Mouse (Mus musculus): ENCODE results near the gene Ncf4. TPM values are rescaled to one million over a fixed set of nuclear protein-coding genes. Genes with fewer than 3 reads are reported as not detected.
"Not testable (repeated sequence)": the region's sequence is repeated elsewhere in the genome, so short reads cannot be mapped to it uniquely, and the experiment has no call there.

Ncf4 gene
- polyA plus RNA-seq, 1 experiment from 2014 or later, result 6.9 TPM

DNA sequence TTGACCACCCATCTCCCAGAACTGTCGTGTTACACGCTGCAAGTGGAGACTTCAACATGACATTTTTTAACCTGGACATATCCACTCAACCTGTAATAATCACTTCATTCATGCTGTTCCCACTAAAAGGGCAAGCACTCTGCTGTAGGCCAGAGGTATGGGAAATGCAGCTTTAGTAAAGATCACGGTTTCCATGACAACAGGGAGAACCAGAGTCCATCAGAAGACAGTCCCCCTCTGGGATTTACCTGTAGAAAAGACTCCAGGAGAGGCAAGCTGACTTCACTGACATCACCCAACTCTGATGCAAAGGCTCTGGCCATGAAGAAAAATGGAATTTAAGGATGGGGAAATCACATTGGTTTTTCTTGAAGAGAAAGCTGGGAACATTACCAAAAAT lies 18.7 kb downstream of the Ncf4 start:
- ATAC-seq (ENCODE audit: low FRiP score), result no peak

DNA sequence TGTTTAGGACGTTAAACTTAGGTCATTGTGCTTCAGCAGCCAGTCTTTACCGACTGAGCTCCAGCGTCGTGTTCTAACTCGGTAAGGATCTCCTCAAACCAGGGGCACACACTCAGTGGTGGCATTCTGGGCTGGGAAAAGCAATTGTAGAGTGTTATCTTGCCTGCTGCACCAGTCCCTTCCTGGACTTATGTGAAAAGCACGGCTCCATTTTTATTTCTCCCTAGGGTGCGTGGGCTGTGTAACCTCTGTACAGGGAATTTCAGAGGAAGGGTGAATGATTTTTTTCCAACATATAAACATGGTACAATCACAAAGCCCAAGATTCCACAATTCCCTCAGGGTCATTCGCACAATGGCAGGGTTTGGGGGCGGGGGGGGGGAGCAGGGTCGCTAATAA lies 22.8 kb downstream of the Ncf4 start:
- Histone ChIP-seq H3K36me3 (ENCODE audit: control insufficient read depth, insufficient read depth, low read length) (no peaks in the 10 kb centered on the region), H3K9ac (ENCODE audit: low read depth, low read length) (no peak overlapping the region), H3K4me1 (replicated peaks; ENCODE audit: control insufficient read depth, insufficient read depth, low read length) (no peaks in the 10 kb centered on the region), H3K27me3 (ENCODE audit: control insufficient read depth, insufficient read depth, low read length) (no peaks in the 10 kb centered on the region), H3K4me3 (ENCODE audit: low read depth, low read length) (no peak overlapping the region), H3K4me2 (replicated peaks; ENCODE audit: low read depth, low read length) (no peak overlapping the region), H3K27ac (ENCODE audit: low read depth, low read length) (no peak overlapping the region), H3K9me3 (ENCODE audit: control insufficient read depth, low read length) (no peaks in the 10 kb centered on the region)
- 87% methylated on average over 10 of the region's 10 CpGs for WGBS
- no peak for DNase-seq (ENCODE audit: low spot score)
- ATAC-seq (ENCODE audit: low FRiP score), result no peak

More for the DNA sequence above, 18.7 kb downstream of the Ncf4 start:
- DNase-seq (ENCODE audit: low spot score), result no peak
- no peaks in the 10 kb centered on the region for H3K36me3 ChIP-seq (ENCODE audit: control insufficient read depth, insufficient read depth, low read length)
- no peak overlapping the region for H3K4me2 ChIP-seq (replicated peaks; ENCODE audit: low read depth, low read length)
- H3K27ac ChIP-seq (ENCODE audit: low read depth, low read length), result no peak overlapping the region
- H3K27me3 ChIP-seq (ENCODE audit: control insufficient read depth, insufficient read depth, low read length), result no peaks in the 10 kb centered on the region
- H3K4me1 ChIP-seq (replicated peaks; ENCODE audit: control insufficient read depth, insufficient read depth, low read length), result no peaks in the 10 kb centered on the region
- 82% methylated on average over 3 of the region's 3 CpGs for WGBS
- no peaks in the 10 kb centered on the region for H3K9me3 ChIP-seq (ENCODE audit: control insufficient read depth, low read length)
- H3K4me3 ChIP-seq (ENCODE audit: low read depth, low read length), result no peak overlapping the region
- H3K9ac ChIP-seq (ENCODE audit: low read depth, low read length), result no peak overlapping the region

DNA sequence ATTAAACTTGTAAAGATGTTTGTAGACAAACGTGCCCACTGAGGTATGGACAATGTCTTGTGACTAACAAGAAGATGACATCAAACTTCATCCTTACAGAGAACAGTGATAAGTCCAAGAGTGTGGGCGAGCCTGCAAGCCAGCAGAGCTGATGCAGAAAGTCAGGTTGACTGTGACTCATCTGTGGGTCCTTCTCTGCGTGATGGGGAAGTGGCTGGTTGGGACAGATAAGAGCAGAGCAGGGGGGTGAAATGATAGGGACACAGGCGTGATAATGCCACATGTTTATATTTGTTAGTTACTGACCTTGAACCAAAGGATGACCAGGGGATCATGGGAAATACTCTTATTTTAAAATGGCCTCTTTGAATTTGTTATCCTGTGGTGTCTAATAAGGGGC lies 23.3 kb downstream of the Ncf4 start:
- no peak for ATAC-seq (ENCODE audit: low FRiP score)
- no peak for DNase-seq (ENCODE audit: low spot score)
- no peak overlapping the region for H3K27ac ChIP-seq (ENCODE audit: low read depth, low read length)
- no peak overlapping the region for H3K4me2 ChIP-seq (replicated peaks; ENCODE audit: low read depth, low read length)
- H3K9me3 ChIP-seq (ENCODE audit: control insufficient read depth, low read length), result no peaks in the 10 kb centered on the region
- H3K4me3 ChIP-seq (ENCODE audit: low read depth, low read length), result no peak overlapping the region
- H3K36me3 ChIP-seq (ENCODE audit: control insufficient read depth, insufficient read depth, low read length), result no peaks in the 10 kb centered on the region
- H3K27me3 ChIP-seq (ENCODE audit: control insufficient read depth, insufficient read depth, low read length), result no peaks in the 10 kb centered on the region
- no peaks in the 10 kb centered on the region for H3K4me1 ChIP-seq (replicated peaks; ENCODE audit: control insufficient read depth, insufficient read depth, low read length)
- 86% methylated on average over 4 of the region's 4 CpGs for WGBS
- H3K9ac ChIP-seq (ENCODE audit: low read depth, low read length), result no peak overlapping the region

DNA sequence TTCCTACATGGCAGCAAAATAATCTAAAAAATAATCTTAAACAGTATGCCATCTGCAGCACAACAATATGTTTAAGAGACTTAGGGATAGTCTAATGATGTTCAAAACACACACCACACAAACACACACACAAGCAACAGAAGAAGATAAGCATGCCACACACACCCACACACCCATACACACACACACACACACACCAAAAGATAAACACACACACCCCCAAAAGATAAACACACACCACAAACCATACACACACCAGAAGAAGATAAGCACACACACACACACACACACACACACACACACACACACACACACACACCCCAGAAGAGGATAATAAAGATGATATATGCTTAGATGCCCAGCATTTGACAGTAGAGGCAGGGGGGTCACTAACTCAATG lies 26.6 kb downstream of the Ncf4 start:
- Histone ChIP-seq H3K4me3 (ENCODE audit: low read depth, low read length) (no peak overlapping the region), H3K27me3 (ENCODE audit: control insufficient read depth, insufficient read depth, low read length) (no peaks in the 10 kb centered on the region), H3K36me3 (ENCODE audit: control insufficient read depth, insufficient read depth, low read length) (no peaks in the 10 kb centered on the region), H3K9me3 (ENCODE audit: control insufficient read depth, low read length) (no peaks in the 10 kb centered on the region), H3K4me2 (replicated peaks; ENCODE audit: low read depth, low read length) (no peak overlapping the region), H3K4me1 (replicated peaks; ENCODE audit: control insufficient read depth, insufficient read depth, low read length) (no peaks in the 10 kb centered on the region), H3K27ac (ENCODE audit: low read depth, low read length) (no peak overlapping the region), H3K9ac (ENCODE audit: low read depth, low read length) (no peak overlapping the region)
- DNase-seq (ENCODE audit: low spot score) (no peak), ATAC-seq (ENCODE audit: low FRiP score) (no peak)

DNA sequence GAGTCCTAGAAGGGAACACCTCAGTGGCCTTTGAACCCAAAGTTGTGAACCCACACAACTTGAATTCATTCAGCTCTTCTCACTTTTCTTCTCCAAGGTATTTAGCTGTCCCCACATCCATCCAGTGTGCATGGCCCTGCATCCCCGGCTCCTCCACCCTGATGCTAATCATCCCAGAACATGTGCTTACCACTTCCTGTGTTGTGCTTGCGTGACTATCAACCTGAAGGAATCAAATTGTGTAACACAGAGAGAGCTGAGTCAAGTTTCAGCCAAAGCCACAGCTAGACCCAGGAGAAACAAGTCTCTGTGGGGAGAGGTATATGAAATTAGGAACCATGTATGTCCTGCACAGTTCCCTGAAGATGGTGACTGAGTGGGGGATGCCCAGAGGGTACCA lies 33.7 kb downstream of the Ncf4 start:
- no peak overlapping the region for H3K4me3 ChIP-seq (ENCODE audit: low read depth, low read length)
- no peak for DNase-seq (ENCODE audit: low spot score)
- no peak overlapping the region for H3K27ac ChIP-seq (ENCODE audit: low read depth, low read length)
- no peaks in the 10 kb centered on the region for H3K36me3 ChIP-seq (ENCODE audit: control insufficient read depth, insufficient read depth, low read length)
- no peak overlapping the region for H3K4me2 ChIP-seq (replicated peaks; ENCODE audit: low read depth, low read length)
- no peaks in the 10 kb centered on the region for H3K27me3 ChIP-seq (ENCODE audit: control insufficient read depth, insufficient read depth, low read length)
- H3K9ac ChIP-seq (ENCODE audit: low read depth, low read length), result no peak overlapping the region
- no peaks in the 10 kb centered on the region for H3K9me3 ChIP-seq (ENCODE audit: control insufficient read depth, low read length)
- no peaks in the 10 kb centered on the region for H3K4me1 ChIP-seq (replicated peaks; ENCODE audit: control insufficient read depth, insufficient read depth, low read length)
- ATAC-seq (ENCODE audit: low FRiP score), result no peak
- WGBS, result 90% methylated on average over 2 of the region's 2 CpGs

DNA sequence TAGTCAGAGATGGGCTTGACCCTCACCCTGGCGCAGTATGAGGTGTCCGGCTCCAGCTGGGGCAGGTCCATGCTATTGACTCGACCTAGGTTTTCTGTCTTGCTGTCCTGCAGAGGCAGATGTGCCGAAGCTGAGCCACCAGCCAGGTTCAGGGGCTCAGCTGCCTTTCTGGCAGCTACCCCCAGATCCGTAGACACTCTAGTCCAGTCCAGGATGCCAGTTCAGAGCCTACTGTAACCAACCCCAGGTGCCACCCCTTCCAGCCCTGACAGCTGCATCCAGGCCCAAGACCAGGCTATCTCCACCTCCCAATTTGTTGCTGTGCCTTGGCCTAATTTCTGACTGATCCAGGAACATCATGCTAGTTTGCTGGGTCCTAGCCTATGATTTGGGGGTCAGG lies 43.3 kb downstream of the Ncf4 start:
- no peak overlapping the region for H3K4me3 ChIP-seq (ENCODE audit: low read depth, low read length)
- H3K4me1 ChIP-seq (replicated peaks; ENCODE audit: control insufficient read depth, insufficient read depth, low read length), result no peaks in the 10 kb centered on the region
- H3K9me3 ChIP-seq (ENCODE audit: control insufficient read depth, low read length), result no peaks in the 10 kb centered on the region
- H3K27ac ChIP-seq (ENCODE audit: low read depth, low read length), result no peak overlapping the region
- no peaks in the 10 kb centered on the region for H3K27me3 ChIP-seq (ENCODE audit: control insufficient read depth, insufficient read depth, low read length)
- H3K36me3 ChIP-seq (ENCODE audit: control insufficient read depth, insufficient read depth, low read length), result no peaks in the 10 kb centered on the region
- no peak for ATAC-seq (ENCODE audit: low FRiP score)
- H3K9ac ChIP-seq (ENCODE audit: low read depth, low read length), result no peak overlapping the region
- no peak for DNase-seq (ENCODE audit: low spot score)
- 79% methylated on average over 5 of the region's 5 CpGs for WGBS
- H3K4me2 ChIP-seq (replicated peaks; ENCODE audit: low read depth, low read length), result no peak overlapping the region

DNA sequence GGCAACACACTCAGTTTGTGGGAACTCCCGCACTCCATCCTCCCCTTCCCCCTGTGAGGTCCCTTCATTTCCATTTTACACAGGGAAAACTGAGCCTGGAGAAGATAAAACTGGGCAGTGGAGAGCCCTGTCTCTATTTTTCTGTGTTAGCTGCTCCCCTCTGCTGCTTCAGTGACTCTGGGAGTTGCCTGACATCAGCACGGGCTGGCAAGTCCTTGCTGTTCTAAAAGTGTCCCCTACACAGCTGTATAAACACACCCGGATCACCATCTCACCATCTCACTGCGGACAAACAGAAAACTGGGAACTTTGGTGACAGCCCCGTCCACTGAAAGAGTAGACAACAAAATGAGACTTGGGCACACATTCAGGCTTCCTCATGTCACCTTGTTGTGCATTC lies 45.2 kb downstream of the Ncf4 start:
- not testable (repeated sequence) for H3K36me3 ChIP-seq (ENCODE audit: control insufficient read depth, insufficient read depth, low read length); H3K27ac ChIP-seq (ENCODE audit: low read depth, low read length); H3K4me3 ChIP-seq (ENCODE audit: low read depth, low read length); H3K9ac ChIP-seq (ENCODE audit: low read depth, low read length); DNase-seq (ENCODE audit: low spot score); H3K4me2 ChIP-seq (replicated peaks; ENCODE audit: low read depth, low read length); H3K27me3 ChIP-seq (ENCODE audit: control insufficient read depth, insufficient read depth, low read length); ATAC-seq (ENCODE audit: low FRiP score); H3K9me3 ChIP-seq (ENCODE audit: control insufficient read depth, low read length); H3K4me1 ChIP-seq (replicated peaks; ENCODE audit: control insufficient read depth, insufficient read depth, low read length)
- 68% methylated on average over 5 of the region's 5 CpGs for WGBS

DNA sequence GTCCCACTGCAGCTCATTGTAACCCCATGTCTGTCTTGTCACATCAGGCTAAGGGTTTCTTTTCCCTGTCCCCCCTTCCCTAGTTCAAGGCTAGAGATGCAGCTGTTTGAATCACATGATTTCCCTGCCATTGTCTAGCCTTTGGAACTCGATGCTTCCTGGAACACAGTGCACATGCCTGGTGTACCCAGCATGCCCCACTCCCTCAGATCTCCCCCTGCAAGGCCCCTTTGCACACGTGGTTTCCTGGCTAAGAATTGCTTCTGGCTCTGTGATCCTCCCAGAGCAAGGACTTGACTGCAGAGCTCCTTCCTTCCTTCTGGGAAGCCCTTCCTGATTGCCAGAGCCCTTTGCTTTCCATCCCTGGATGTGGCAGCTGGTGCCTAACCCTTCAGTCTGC lies 48.6 kb downstream of the Ncf4 start:
- peak overlapping the region; percentile 10; the same call in 1 of the 2 replicates for H3K27ac ChIP-seq (ENCODE audit: low read depth, low read length)
- not testable (repeated sequence) for H3K9me3 ChIP-seq (ENCODE audit: control insufficient read depth, low read length); H3K4me1 ChIP-seq (replicated peaks; ENCODE audit: control insufficient read depth, insufficient read depth, low read length); H3K27me3 ChIP-seq (ENCODE audit: control insufficient read depth, insufficient read depth, low read length); H3K36me3 ChIP-seq (ENCODE audit: control insufficient read depth, insufficient read depth, low read length); H3K4me2 ChIP-seq (replicated peaks; ENCODE audit: low read depth, low read length); ATAC-seq (ENCODE audit: low FRiP score); H3K4me3 ChIP-seq (ENCODE audit: low read depth, low read length); H3K9ac ChIP-seq (ENCODE audit: low read depth, low read length)
- WGBS, result 13% methylated on average over 2 of the region's 2 CpGs
- peak; percentile 22 for DNase-seq (ENCODE audit: low spot score)

DNA sequence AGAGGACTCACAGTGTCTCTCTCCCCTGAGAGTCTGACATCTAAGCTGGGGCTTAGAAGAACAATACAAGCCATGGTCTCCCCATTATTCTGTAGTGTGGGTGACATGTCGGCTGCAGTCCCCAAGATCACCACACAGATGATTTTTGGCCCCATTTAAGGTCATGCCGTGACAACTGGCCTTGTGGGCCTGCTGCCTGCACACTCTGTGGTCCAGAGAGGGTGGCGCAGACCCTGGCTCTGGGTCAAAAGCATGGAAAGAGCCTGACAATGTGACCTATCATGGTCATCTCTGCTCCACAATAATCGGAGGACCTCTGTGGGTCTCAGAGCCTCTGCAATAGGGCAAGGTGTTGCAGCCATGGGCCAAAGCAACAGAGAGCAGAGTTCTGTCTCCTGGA lies 49.1 kb downstream of the Ncf4 start:
- no peak for DNase-seq (ENCODE audit: low spot score)
- WGBS, result 78% methylated on average over 4 of the region's 4 CpGs
- no peak overlapping the region for H3K4me3 ChIP-seq (ENCODE audit: low read depth, low read length)
- no peak overlapping the region for H3K9ac ChIP-seq (ENCODE audit: low read depth, low read length)
- H3K4me2 ChIP-seq (replicated peaks; ENCODE audit: low read depth, low read length), result no peak overlapping the region
- no peaks in the 10 kb centered on the region for H3K9me3 ChIP-seq (ENCODE audit: control insufficient read depth, low read length)
- H3K27ac ChIP-seq (ENCODE audit: low read depth, low read length), result no peak overlapping the region
- no peaks in the 10 kb centered on the region for H3K36me3 ChIP-seq (ENCODE audit: control insufficient read depth, insufficient read depth, low read length)
- H3K27me3 ChIP-seq (ENCODE audit: control insufficient read depth, insufficient read depth, low read length), result no peaks in the 10 kb centered on the region
- no peaks in the 10 kb centered on the region for H3K4me1 ChIP-seq (replicated peaks; ENCODE audit: control insufficient read depth, insufficient read depth, low read length)
- no peak for ATAC-seq (ENCODE audit: low FRiP score)
